Mouse (Mus musculus) MEL (cell line): ENCODE data around the gene Lhfpl1.

Experiments
- CTCF ChIP-seq, 3 experiments: IDR thresholded peaks in 2 of 3; conservative IDR thresholded peaks in 1 of 3; 2 replicates each; pipeline ENCODE4 v1.5.1; 2011 to 2012; ENCODE audit warnings: low read length in 3 of 3, low read depth in 2 of 3, mild to moderate bottlenecking in 2 of 3, improper control_type of control experiment in 1 of 3, inconsistent platforms in 1 of 3, mixed read lengths in 1 of 3, moderate library complexity in 1 of 3; ENCODE audit not compliant: control insufficient read depth in 1 of 3, insufficient read depth in 1 of 3, poor library complexity in 1 of 3, severe bottlenecking in 1 of 3
- GATA1 ChIP-seq: IDR thresholded peaks from 2 replicates; pipeline ENCODE4 v1.6.1; 2011; ENCODE audit warnings: low read depth, low read length, improper control_type of control experiment
- HCFC1 ChIP-seq: IDR thresholded peaks from 2 replicates; pipeline ENCODE4 v1.6.1; 2012; ENCODE audit warnings: low read depth, mild to moderate bottlenecking, inconsistent platforms, low read length, improper control_type of control experiment, moderate library complexity
- KAT2A ChIP-seq: conservative IDR thresholded peaks from 2 replicates; pipeline ENCODE4 v1.6.1; 2012; ENCODE audit warnings: low read depth, low read length, improper control_type of control experiment, inconsistent platforms
- MYC ChIP-seq: IDR thresholded peaks from 2 replicates; pipeline ENCODE4 v1.6.1; 2011; ENCODE audit warnings: low read depth, mild to moderate bottlenecking, low read length, improper control_type of control experiment, moderate library complexity
- NELFE ChIP-seq: IDR thresholded peaks from 2 replicates; pipeline ENCODE4 v1.6.1; 2011; ENCODE audit warnings: low read depth, low read length, improper control_type of control experiment
- NRF1 ChIP-seq: IDR thresholded peaks from 2 replicates; pipeline ENCODE4 v1.6.1; 2014; ENCODE audit warnings: low read depth, mild to moderate bottlenecking, inconsistent platforms, low read length, improper control_type of control experiment, moderate library complexity; ENCODE audit not compliant: poor library complexity, insufficient read depth, severe bottlenecking
- POLR2A ChIP-seq, 2 experiments: IDR thresholded peaks; 2 replicates each; pipeline ENCODE4 v1.6.1; 2011 to 2012; ENCODE audit warnings: low read length in 2 of 2, mild to moderate bottlenecking in 2 of 2, control low read depth in 1 of 2, improper control_type of control experiment in 1 of 2, low read depth in 1 of 2, moderate library complexity in 1 of 2; ENCODE audit not compliant: control insufficient read depth in 1 of 2, insufficient read depth in 1 of 2, poor library complexity in 1 of 2
- RAD21 ChIP-seq: IDR thresholded peaks from 2 replicates; pipeline ENCODE4 v1.6.1; 2011; ENCODE audit warnings: mild to moderate bottlenecking, low read depth, low read length, improper control_type of control experiment
- TBP ChIP-seq: IDR thresholded peaks from 2 replicates; pipeline ENCODE4 v1.8.0; 2011; ENCODE audit warnings: low read depth, low read length, improper control_type of control experiment

DNA sequence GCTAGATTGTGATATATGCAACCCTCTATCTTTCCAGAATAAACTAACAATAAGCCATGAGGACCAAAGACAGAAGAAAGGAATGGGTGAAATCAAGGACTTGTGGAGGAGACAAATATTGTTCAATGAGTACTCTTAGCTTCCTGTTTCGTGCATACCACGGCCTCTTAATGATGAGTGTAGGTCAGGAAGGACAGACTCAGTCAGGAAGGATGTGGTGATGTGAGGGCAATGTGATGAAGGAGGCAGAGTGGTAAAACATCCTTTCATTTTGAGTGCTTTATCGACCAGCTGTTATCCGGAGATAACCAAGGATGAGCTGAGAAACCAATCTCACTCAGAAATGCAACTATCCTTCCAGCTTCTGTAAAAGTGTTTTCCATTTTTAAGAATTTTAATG is 13.6 kb upstream of the Lhfpl1 start:
- no peak for TF ChIP-seq NELFE
- no peak for TF ChIP-seq GATA1
- no peak for TF ChIP-seq TBP
- TF ChIP-seq RAD21 = no peak
- no peak for TF ChIP-seq CTCF (IDR thresholded peaks at IDR 0.05 in 2 of 3, conservative IDR thresholded peaks at IDR 0.05 in 1 of 3; ENCODE audit: control insufficient read depth in 1 of 3, insufficient read depth in 1 of 3, low read depth in 2 of 3, low read length in 3 of 3, poor library complexity in 1 of 3, severe bottlenecking in 1 of 3)
- TF ChIP-seq HCFC1 = no peak
- no peak for TF ChIP-seq MYC
- no peak for TF ChIP-seq POLR2A (IDR thresholded peaks at IDR 0.05; ENCODE audit: control insufficient read depth in 1 of 2, insufficient read depth in 1 of 2, low read depth in 1 of 2, low read length in 2 of 2, poor library complexity in 1 of 2)
- TF ChIP-seq NRF1 = no peak
- TF ChIP-seq KAT2A = no peak
